Mouse (Mus musculus) ES-Bruce4 (cell line): Measurements from ENCODE around the gene Il22ra1.

Experiments used
- CTCF ChIP-seq: IDR thresholded peaks from one replicate; pipeline ENCODE4 v1.8.1; 2011; ENCODE audit warnings: low read depth, low read length
- EP300 ChIP-seq: IDR thresholded peaks from 2 replicates; pipeline ENCODE4 v1.6.1; 2011; ENCODE audit warnings: low read depth, low read length; ENCODE audit not compliant: insufficient read depth
- POLR2A ChIP-seq: IDR thresholded peaks from one replicate; pipeline ENCODE4 v1.8.1; 2011; ENCODE audit warnings: low read length; ENCODE audit not compliant: insufficient read depth

DNA sequence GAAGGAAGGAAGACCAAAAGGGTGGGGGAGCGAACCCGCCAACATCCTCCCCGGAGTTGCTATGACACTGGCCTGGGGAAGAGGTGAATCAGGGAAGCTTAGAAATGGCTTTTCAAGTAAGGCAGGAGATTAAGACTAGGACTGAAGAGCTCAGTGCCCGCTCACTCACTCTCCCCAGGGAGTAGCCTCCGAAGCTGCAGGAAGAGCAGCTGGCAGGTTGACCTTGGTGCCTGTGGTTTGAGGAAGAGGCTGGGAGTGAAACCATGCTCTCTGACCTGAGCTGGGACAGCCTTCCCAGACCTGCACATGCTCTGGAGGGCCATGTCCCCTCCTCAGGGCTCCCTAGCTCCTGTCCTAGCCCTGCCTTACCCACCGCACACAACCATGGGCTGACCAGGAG, 30.9 kb downstream of the Il22ra1 start:
- TF ChIP-seq CTCF (no peak), POLR2A (no peak), EP300 (no peak)
